Mouse (Mus musculus): ENCODE data around the gene Cd48. TPM values are rescaled to one million over a fixed set of nuclear protein-coding genes. Genes with fewer than 3 reads are reported as not detected.

Cd48 gene
- total and polyA plus RNA-seq, 3 experiments: not detected

DNA sequence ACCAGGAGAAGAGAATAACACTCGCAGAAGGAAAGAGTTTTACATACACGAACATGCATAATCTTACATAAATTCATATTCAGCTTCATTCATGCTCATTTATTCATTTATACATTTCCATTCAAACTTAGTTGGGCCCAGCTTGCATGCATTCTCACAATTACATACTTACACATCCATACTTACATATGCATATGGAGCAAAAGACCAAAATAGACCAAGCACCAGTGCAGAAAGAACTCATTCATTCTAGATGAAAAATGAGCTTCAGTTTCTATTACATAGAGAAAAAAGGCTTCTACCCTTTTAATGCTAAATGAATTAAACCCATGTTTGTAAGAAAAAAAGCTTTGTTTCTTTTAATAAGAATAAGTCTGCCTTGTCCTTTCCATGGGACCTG is 33.6 kb downstream of the Cd48 start:
- ATAC-seq (ENCODE audit: extremely low read depth, insufficient number of reproducible peaks, low FRiP score, poor library complexity, severe bottlenecking): no peak
- no peak for TF ChIP-seq TAL1 (conservative IDR thresholded peaks at IDR 0.05; ENCODE audit: low read depth, low read length)
- TF ChIP-seq GATA2 (IDR thresholded peaks at IDR 0.05; ENCODE audit: borderline replicate concordance, low read depth, low read length): no peak
- TF ChIP-seq CTCF (IDR thresholded peaks at IDR 0.05; ENCODE audit: low read depth, low read length): no peak
- TF ChIP-seq POLR2AphosphoS5 (IDR thresholded peaks at IDR 0.05; ENCODE audit: insufficient replicate concordance, low read depth, low read length): no peak
- TF ChIP-seq GATA1 (IDR thresholded peaks at IDR 0.05; ENCODE audit: borderline replicate concordance, low read length): no peak
- no peak for DNase-seq (ENCODE audit: low spot score)
- no peaks in the 10 kb centered on the region for H3K27me3 ChIP-seq (ENCODE audit: insufficient read depth, low read length)
- H3K4me1 ChIP-seq (ENCODE audit: insufficient read depth, low read depth, low read length): no peaks in the 10 kb centered on the region
- H3K4me3 ChIP-seq (ENCODE audit: low read depth, low read length): no peak overlapping the region
- no peaks in the 10 kb centered on the region for H3K36me3 ChIP-seq (replicated peaks)
- H3K9me3 ChIP-seq (replicated peaks): peaks cover 7% of the 10 kb centered on the region

DNA sequence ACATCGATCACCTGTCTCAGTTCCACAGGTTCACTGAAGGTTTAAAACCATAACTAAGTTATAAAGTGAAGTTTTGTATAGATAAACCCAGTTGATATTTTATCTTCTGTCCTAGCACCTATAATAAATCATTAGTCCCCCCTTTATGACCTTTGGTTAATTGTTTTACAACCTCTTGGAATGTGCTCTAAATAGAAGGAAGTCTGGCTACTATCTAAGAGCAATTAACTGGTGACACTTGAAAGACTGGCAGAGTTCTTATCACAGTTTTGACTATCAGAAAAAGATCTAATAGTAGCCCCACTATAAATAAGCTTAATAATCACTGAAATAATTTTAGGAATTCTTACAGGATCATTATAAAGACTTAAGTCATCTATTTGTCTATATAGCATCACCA is 34.4 kb downstream of the Cd48 start:
- no peak for DNase-seq (ENCODE audit: low spot score)
- ATAC-seq (ENCODE audit: extremely low read depth, insufficient number of reproducible peaks, low FRiP score, poor library complexity, severe bottlenecking): no peak
- H3K9me3 ChIP-seq (replicated peaks): peaks cover 7% of the 10 kb centered on the region
- no peak for TF ChIP-seq CTCF (IDR thresholded peaks at IDR 0.05; ENCODE audit: low read depth, low read length)
- TF ChIP-seq TAL1 (conservative IDR thresholded peaks at IDR 0.05; ENCODE audit: low read depth, low read length): no peak
- TF ChIP-seq GATA1 (IDR thresholded peaks at IDR 0.05; ENCODE audit: borderline replicate concordance, low read length): no peak
- no peak for TF ChIP-seq POLR2AphosphoS5 (IDR thresholded peaks at IDR 0.05; ENCODE audit: insufficient replicate concordance, low read depth, low read length)
- TF ChIP-seq GATA2 (IDR thresholded peaks at IDR 0.05; ENCODE audit: borderline replicate concordance, low read depth, low read length): no peak
- no peaks in the 10 kb centered on the region for H3K4me1 ChIP-seq (ENCODE audit: insufficient read depth, low read depth, low read length)
- H3K4me3 ChIP-seq (ENCODE audit: low read depth, low read length): no peak overlapping the region
- no peaks in the 10 kb centered on the region for H3K27me3 ChIP-seq (ENCODE audit: insufficient read depth, low read length)
- no peaks in the 10 kb centered on the region for H3K36me3 ChIP-seq (replicated peaks)

DNA sequence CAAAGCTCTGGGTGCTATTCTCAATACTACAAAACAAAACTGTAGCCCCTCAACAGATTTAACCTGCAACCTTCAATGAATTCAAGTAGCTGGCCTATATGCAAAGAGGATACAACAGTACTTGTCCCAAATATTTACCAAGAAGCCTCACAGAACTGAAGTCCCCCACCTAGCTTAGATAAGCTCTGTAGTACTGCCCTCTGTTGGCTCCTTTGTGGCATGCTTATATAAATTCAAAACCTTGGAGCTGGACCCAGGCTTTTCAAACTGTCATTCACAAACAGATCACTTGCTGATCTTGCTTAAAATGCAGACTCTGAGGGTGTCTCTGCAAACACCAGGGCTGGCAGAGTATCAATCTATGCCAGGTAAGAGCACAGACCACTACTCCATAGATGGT is 49.4 kb downstream of the Cd48 start:
- TF ChIP-seq CTCF (IDR thresholded peaks at IDR 0.05; ENCODE audit: low read depth, low read length) (no peak), GATA2 (IDR thresholded peaks at IDR 0.05; ENCODE audit: borderline replicate concordance, low read depth, low read length) (no peak), POLR2AphosphoS5 (IDR thresholded peaks at IDR 0.05; ENCODE audit: insufficient replicate concordance, low read depth, low read length) (no peak)
- Histone ChIP-seq H3K9me3 (replicated peaks) (peaks cover 26% of the 10 kb centered on the region), H3K4me3 (ENCODE audit: low read depth, low read length) (no peak overlapping the region), H3K4me1 (ENCODE audit: insufficient read depth, low read depth, low read length) (no peaks in the 10 kb centered on the region), H3K27me3 (ENCODE audit: insufficient read depth, low read length) (no peaks in the 10 kb centered on the region), H3K36me3 (replicated peaks) (no peaks in the 10 kb centered on the region)
- no peak for ATAC-seq (ENCODE audit: extremely low read depth, insufficient number of reproducible peaks, low FRiP score, poor library complexity, severe bottlenecking)
- no peak for DNase-seq (ENCODE audit: low spot score)

DNA sequence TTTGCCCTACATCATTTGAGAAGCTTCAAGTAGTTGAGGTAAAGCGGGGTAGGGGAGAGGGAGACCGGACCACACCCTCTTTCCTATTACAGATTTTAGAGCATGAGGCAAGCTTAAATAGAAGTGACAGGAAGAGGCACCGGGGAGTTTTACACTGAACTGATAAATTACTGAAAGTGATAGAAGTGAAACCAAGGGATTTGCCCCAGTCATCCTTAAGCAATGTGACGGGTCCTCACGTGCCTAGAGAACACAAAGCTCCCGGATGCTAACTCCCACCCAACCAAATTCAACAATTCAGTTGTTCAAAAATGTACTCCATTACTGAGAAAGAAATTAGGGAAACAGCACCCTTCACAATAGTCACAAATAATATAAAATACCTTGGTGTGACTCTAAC is 53.1 kb downstream of the Cd48 start:
- Histone ChIP-seq H3K9me3 (replicated peaks) (peaks cover 18% of the 10 kb centered on the region), H3K36me3 (replicated peaks) (no peaks in the 10 kb centered on the region), H3K4me1 (ENCODE audit: insufficient read depth, low read depth, low read length) (no peaks in the 10 kb centered on the region), H3K27me3 (ENCODE audit: insufficient read depth, low read length) (no peaks in the 10 kb centered on the region), H3K4me3 (ENCODE audit: low read depth, low read length) (no peak overlapping the region)
- no peak for TF ChIP-seq TAL1 (conservative IDR thresholded peaks at IDR 0.05; ENCODE audit: low read depth, low read length)
- no peak for TF ChIP-seq POLR2AphosphoS5 (IDR thresholded peaks at IDR 0.05; ENCODE audit: insufficient replicate concordance, low read depth, low read length)
- TF ChIP-seq GATA1 (IDR thresholded peaks at IDR 0.05; ENCODE audit: borderline replicate concordance, low read length): no peak
- no peak for TF ChIP-seq CTCF (IDR thresholded peaks at IDR 0.05; ENCODE audit: low read depth, low read length)
- no peak for TF ChIP-seq GATA2 (IDR thresholded peaks at IDR 0.05; ENCODE audit: borderline replicate concordance, low read depth, low read length)
- ATAC-seq (ENCODE audit: extremely low read depth, insufficient number of reproducible peaks, low FRiP score, poor library complexity, severe bottlenecking) (no peak), DNase-seq (ENCODE audit: low spot score) (no peak)

DNA sequence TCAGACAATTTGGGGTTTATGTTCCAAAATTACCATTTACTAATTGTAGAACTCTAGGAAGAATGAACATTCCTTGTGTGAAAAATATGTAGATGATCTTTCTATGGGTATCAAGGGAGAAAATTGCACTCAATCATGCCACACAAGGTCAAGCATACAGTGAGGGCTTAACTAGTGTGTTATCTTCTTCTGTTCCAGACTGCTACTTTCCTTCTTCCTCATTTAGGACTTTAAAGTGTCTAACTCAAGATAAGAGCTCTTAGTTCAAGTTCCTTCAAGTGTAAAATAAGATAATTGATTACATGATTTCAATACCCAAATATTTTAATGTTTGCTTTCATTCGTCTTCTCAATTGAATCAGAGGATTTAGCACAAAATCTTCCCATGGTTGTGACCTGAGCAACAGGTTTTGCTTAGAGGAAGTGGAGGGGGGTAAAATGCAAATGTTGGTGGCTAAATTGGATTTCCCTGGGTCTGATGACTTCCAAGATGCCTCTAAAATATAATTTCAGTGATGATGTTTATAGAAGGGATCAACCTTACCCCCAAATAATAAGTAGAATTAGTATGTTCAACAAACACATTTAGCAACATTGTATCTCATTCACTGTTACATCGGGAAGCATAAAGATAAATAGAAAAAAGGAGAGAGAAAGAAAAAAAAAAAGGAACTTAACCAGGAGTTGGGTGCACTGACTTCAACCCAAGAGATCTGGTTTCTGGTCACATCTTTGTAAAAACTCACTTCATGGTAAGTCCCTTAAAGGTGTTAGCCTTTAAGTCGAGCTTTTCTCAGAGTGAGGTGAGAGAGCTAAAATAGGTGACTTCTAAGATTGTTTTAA is 66.5 kb downstream of the Cd48 start:
- ATAC-seq (ENCODE audit: extremely low read depth, insufficient number of reproducible peaks, low FRiP score, poor library complexity, severe bottlenecking) (no peak), DNase-seq (ENCODE audit: low spot score) (no peak)
- peaks cover 21% of the 10 kb centered on the region for H3K9me3 ChIP-seq (replicated peaks)
- H3K27me3 ChIP-seq (ENCODE audit: insufficient read depth, low read length): no peaks in the 10 kb centered on the region
- no peaks in the 10 kb centered on the region for H3K4me1 ChIP-seq (ENCODE audit: insufficient read depth, low read depth, low read length)
- H3K36me3 ChIP-seq (replicated peaks): no peaks in the 10 kb centered on the region
- H3K4me3 ChIP-seq (ENCODE audit: low read depth, low read length): no peak overlapping the region
- no peak for TF ChIP-seq TAL1 (conservative IDR thresholded peaks at IDR 0.05; ENCODE audit: low read depth, low read length)
- TF ChIP-seq CTCF (IDR thresholded peaks at IDR 0.05; ENCODE audit: low read depth, low read length): no peak
- no peak for TF ChIP-seq GATA1 (IDR thresholded peaks at IDR 0.05; ENCODE audit: borderline replicate concordance, low read length)
- TF ChIP-seq GATA2 (IDR thresholded peaks at IDR 0.05; ENCODE audit: borderline replicate concordance, low read depth, low read length): no peak
- no peak for TF ChIP-seq POLR2AphosphoS5 (IDR thresholded peaks at IDR 0.05; ENCODE audit: insufficient replicate concordance, low read depth, low read length)

Other genes with a start within 250 kb of the Cd48 start
- gene F11r, start 244.5 kb upstream of the Cd48 start, total RNA-seq (2014; fragmentation: Nextera tagmentation): not detected in 2 replicates
- gene F11r, start 244.5 kb upstream of the Cd48 start, total RNA-seq (2017): 0.11 and 1.2 TPM in 2 replicates
- gene F11r, start 244.5 kb upstream of the Cd48 start, polyA plus RNA-seq (2012): not detected in 2 replicates
- 5.7 and 6.2 TPM in 2 replicates for gene Alyref2, start 178.5 kb upstream of the Cd48 start, total RNA-seq (2014; fragmentation: Nextera tagmentation)
- 4.5 and 6.6 TPM in 2 replicates for gene Alyref2, start 178.5 kb upstream of the Cd48 start, total RNA-seq (2017)
- gene Alyref2, start 178.5 kb upstream of the Cd48 start, polyA plus RNA-seq (2012): 10.5 and 10.7 TPM in 2 replicates
- gene Itln1, start 146.7 kb upstream of the Cd48 start, total RNA-seq (2014; fragmentation: Nextera tagmentation): not detected in 2 replicates
- not detected in 2 replicates for gene Itln1, start 146.7 kb upstream of the Cd48 start, total RNA-seq (2017)
- not detected in 2 replicates for gene Itln1, start 146.7 kb upstream of the Cd48 start, polyA plus RNA-seq (2012)
- gene Cd244a, start 122.8 kb upstream of the Cd48 start, total RNA-seq (2014; fragmentation: Nextera tagmentation): not detected in 2 replicates
- gene Cd244a, start 122.8 kb upstream of the Cd48 start, total RNA-seq (2017): 0.17 and 0.44 TPM in 2 replicates
- gene Cd244a, start 122.8 kb upstream of the Cd48 start, polyA plus RNA-seq (2012): not detected in 2 replicates
- not detected in 2 replicates for gene Ly9, start 74.6 kb upstream of the Cd48 start, total RNA-seq (2014; fragmentation: Nextera tagmentation)
- gene Ly9, start 74.6 kb upstream of the Cd48 start, total RNA-seq (2017): 0.11 and 0.12 TPM in 2 replicates
- not detected in 2 replicates for gene Ly9, start 74.6 kb upstream of the Cd48 start, polyA plus RNA-seq (2012)
- not detected in 2 replicates for gene Slamf7, start 29.0 kb upstream of the Cd48 start, total RNA-seq (2014; fragmentation: Nextera tagmentation)
- gene Slamf7, start 29.0 kb upstream of the Cd48 start, total RNA-seq (2017): 0.11 TPM in 1 of 2 replicates, not detected in the other
- gene Slamf7, start 29.0 kb upstream of the Cd48 start, polyA plus RNA-seq (2012): not detected in 2 replicates
- not detected in 2 replicates for gene Slamf1, start 85.1 kb downstream of the Cd48 start, total RNA-seq (2014; fragmentation: Nextera tagmentation)
- 0.12 and 0.16 TPM in 2 replicates for gene Slamf1, start 85.1 kb downstream of the Cd48 start, total RNA-seq (2017)
- gene Slamf1, start 85.1 kb downstream of the Cd48 start, polyA plus RNA-seq (2012): not detected in 2 replicates
- gene Cd84, start 157.7 kb downstream of the Cd48 start, total RNA-seq (2014; fragmentation: Nextera tagmentation): 6.7 TPM in 1 of 2 replicates, not detected in the other
- 0.06 and 0.22 TPM in 2 replicates for gene Cd84, start 157.7 kb downstream of the Cd48 start, total RNA-seq (2017)
- gene Cd84, start 157.7 kb downstream of the Cd48 start, polyA plus RNA-seq (2012): not detected in 2 replicates
- not detected in 2 replicates for gene Gm10521, start 213.7 kb downstream of the Cd48 start, total RNA-seq (2014; fragmentation: Nextera tagmentation)
- gene Gm10521, start 213.7 kb downstream of the Cd48 start, total RNA-seq (2017): 0.12 TPM in 1 of 2 replicates, not detected in the other
- not detected in 2 replicates for gene Gm10521, start 213.7 kb downstream of the Cd48 start, polyA plus RNA-seq (2012)
- not detected in 2 replicates for gene Slamf6, start 235.5 kb downstream of the Cd48 start, total RNA-seq (2014; fragmentation: Nextera tagmentation)
- 0.12 and 0.44 TPM in 2 replicates for gene Slamf6, start 235.5 kb downstream of the Cd48 start, total RNA-seq (2017)
- gene Slamf6, start 235.5 kb downstream of the Cd48 start, polyA plus RNA-seq (2012): not detected in 2 replicates

All from G1E (cell line).